Mouse (Mus musculus) cerebellum, adult 2 months (tissue): Measurements from ENCODE around the gene Zkscan14. TPM values are rescaled to one million over a fixed set of nuclear protein-coding genes. Genes with fewer than 3 reads are reported as not detected.

Source experiments
- DNase-seq, 2 experiments: peaks; one replicate each; pipeline ENCODE4 v3.0.0; 2021
- H3K27ac ChIP-seq: fragments of 200-500 bp; 2 replicates; pipeline ENCODE4 v1.5.1; 2012; ENCODE audit warnings: low read length, control low read depth, inconsistent platforms; ENCODE audit not compliant: insufficient read depth
- H3K27me3 ChIP-seq: fragments of 200-500 bp; 2 replicates; pipeline ENCODE4 v1.6.1; 2012; ENCODE audit warnings: inconsistent platforms, mild to moderate bottlenecking, low read length, moderate library complexity; ENCODE audit not compliant: control insufficient read depth, insufficient read depth
- H3K4me1 ChIP-seq: fragments of 200-500 bp; 2 replicates; pipeline ENCODE4 v1.6.1; 2011; ENCODE audit warnings: low read length; ENCODE audit not compliant: control insufficient read depth, insufficient read depth
- H3K4me3 ChIP-seq: fragments of 200-500 bp; replicated peaks from 2 replicates; pipeline ENCODE3; 2011; ENCODE audit warnings: mild to moderate bottlenecking, low read depth, low read length, control low read depth; ENCODE audit not compliant: insufficient read depth
- CTCF ChIP-seq: fragments of 200-500 bp; IDR thresholded peaks from 2 replicates; pipeline ENCODE4 v1.5.1; 2011; ENCODE audit warnings: low read depth, mild to moderate bottlenecking, control low read depth, low read length, moderate library complexity, borderline replicate concordance; ENCODE audit not compliant: insufficient read depth
- POLR2A ChIP-seq: fragments of 200-500 bp; IDR thresholded peaks from 2 replicates; pipeline ENCODE4 v1.6.1; 2011; ENCODE audit warnings: low read length, control low read depth, borderline replicate concordance; ENCODE audit not compliant: insufficient read depth
- WGBS: fragments of 180-500 bp; shearing (Covaris S2); methylation state at CpG from one replicate; pipeline ENCODE4 v1.1.7; 2018; 5-methylcytosine and 5-hydroxymethylcytosine counted together
- polyA plus RNA-seq: library from polyadenylated mRNA; depleted of rRNA; stranded (reverse); fragments of >200 nt; gene quantifications from 2 replicates; pipeline ENCODE4 v1.2.3, GENCODE M21; 2012

Zkscan14 gene
- polyA plus RNA-seq, 1 experiment, result 10.3 TPM

DNA sequence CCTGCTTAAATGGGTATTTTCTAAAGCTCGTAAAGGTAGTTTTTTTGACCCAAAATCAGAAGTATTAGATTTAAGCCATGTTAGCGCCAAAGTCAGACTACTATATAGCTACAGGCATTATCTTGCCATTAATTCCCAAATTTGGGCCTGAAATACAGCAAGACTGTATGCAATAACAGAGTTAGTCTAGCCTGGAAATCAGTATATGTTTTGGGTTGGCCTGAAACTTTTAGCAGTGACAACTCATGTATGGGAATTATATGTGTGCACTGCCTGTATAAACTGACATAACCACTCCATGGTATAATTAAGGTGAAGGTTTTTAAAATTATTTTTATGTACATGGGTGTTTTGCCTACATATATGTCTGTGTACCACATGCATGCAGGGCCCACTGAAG, 9.7 kb downstream of the Zkscan14 start, which contains the start of gene Atp5j2:
Gene Atp5j2, minus strand, starts transcription at position 101 of the 400 bp plus-strand sequence.
- H3K27ac ChIP-seq, result peak within 1 kb of the TSS; percentile 78
- DNase-seq, result no peak
- WGBS, result 89% methylated on average over 2 of the region's 2 CpGs
- TF ChIP-seq CTCF (no peak), POLR2A (no peak)
- H3K4me1 ChIP-seq, result peaks cover 5% of the 10 kb centered on the region; the same call in 1 of the 2 replicates
- peak within 1 kb of the TSS; percentile 88 for H3K4me3 ChIP-seq
- no peaks in the 10 kb centered on the region for H3K27me3 ChIP-seq

DNA sequence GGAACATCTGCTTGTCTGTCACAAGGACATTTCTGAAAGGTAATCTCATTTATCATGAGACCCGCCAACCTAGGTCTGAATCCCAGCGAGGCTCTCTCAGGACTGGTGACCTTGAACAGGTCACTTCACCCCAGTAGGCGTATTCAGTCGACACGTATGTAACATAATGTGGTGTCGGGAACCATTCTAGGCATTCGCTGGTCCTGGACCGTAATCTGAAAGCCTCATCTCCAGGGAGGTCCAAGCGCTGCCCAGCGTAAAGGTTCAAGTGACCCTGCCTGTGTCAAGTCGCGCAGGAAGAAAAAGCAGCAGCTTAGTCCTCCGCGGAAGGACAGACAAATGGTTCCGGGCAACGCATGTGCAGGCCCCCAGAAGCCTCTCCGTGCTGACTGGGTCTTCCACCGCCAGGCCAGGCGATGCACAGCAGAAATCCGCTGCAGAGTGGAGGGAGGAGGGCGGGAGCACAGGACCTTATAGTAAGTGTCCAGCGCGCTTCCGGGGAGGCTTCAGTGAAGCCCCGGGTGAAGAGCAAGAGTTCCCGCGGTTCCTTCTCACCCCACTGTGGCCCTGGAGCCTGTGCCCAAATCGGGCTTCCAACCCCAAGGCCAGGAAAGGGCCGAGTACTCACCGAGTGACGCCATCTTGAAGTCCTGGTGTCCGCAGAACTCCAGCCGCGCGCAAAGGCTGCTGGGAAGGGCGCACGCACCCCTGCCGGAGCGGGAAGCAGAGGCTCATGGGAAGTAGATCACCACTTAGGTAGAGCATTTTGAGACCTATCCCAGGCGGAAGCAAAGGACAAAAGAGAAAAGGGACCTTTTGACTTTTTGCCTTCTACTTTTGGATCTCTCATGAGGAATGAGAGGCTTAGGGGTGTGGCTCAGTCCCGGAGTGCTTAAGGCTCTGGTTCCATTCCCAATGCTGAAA, 10.5 kb downstream of the Zkscan14 start:
- under 1% methylated on average over 41 of the region's 41 CpGs for WGBS
- Histone ChIP-seq H3K4me1 (peaks cover 5% of the 10 kb centered on the region; the same call in 1 of the 2 replicates), H3K27ac (peak overlapping the region; percentile 78), H3K4me3 (peak overlapping the region; percentile 88), H3K27me3 (no peaks in the 10 kb centered on the region)
- peak; percentile 93 for DNase-seq
- TF ChIP-seq CTCF (no peak), POLR2A (peak; percentile 63; the same call in 1 of the 2 replicates)

DNA sequence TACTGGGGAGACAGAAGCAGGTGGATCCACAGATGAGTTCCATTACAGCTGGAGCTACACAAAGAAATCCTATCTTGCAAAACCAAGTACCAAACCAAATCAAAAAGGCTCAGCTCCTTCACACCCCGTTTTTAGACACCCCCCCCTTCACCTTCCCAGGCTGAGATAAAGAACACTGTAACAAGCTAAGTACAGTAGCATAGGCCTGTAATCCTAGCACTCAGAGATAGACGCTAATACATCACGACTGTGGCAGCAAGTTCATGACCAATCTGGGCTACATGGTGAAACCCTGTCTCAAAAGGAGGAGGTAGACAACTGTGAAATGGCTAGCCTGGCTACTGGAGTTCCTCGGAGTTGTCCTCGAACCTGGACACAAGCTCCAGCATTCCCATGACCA, 11.3 kb downstream of the Zkscan14 start:
- peaks cover 5% of the 10 kb centered on the region; the same call in 1 of the 2 replicates for H3K4me1 ChIP-seq
- WGBS, result 30% methylated on average over 5 of the region's 5 CpGs
- H3K4me3 ChIP-seq, result peak overlapping the region; percentile 88
- TF ChIP-seq CTCF (no peak), POLR2A (no peak)
- H3K27ac ChIP-seq, result no peak overlapping the region
- no peaks in the 10 kb centered on the region for H3K27me3 ChIP-seq
- no peak for DNase-seq

DNA sequence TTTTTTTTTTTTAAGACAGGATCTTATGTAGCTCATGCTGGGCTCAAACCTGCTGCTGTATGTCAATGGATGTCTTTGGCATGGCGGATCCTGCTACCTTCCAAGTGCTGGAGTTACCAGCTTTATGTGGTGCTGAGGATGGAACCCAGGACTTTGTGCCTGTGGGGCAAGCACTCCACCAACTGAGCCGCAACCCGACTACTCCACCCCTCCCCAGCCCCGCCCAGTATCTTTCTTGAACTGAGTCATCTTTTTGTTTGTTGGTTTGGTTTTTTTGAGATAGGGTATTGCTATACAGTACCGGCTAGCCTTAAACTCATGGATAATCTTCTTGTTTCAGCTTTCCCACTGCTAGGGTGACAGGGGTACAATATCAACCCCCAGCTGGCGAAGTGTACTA, 12.3 kb downstream of the Zkscan14 start:
- Histone ChIP-seq H3K4me3 (no peak overlapping the region), H3K27ac (no peak overlapping the region), H3K4me1 (peaks cover 5% of the 10 kb centered on the region; the same call in 1 of the 2 replicates), H3K27me3 (no peaks in the 10 kb centered on the region)
- 94% methylated on average over 6 of the region's 6 CpGs for WGBS
- TF ChIP-seq CTCF, result no peak
- TF ChIP-seq POLR2A, result no peak
- no peak for DNase-seq

DNA sequence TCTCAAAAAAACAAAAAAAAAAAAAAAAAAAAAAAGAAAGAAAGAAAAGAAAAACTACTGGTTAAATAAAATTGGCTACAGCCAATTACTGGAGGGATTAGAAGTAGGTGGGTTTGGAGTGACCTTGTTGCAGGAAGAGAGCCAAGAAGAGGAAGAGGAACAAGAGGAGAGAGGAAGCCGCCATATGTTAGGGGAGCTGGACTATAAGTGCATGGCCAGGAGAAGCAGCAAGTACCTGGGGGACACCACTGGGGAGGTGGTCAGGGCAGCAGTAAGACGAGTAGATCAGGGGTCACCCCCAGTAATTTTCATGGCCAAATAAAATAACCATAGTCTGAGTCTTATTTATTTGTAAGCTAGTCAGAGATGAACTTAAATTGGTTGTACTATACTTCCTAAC, 16.4 kb downstream of the Zkscan14 start:
- Histone ChIP-seq H3K4me3 (no peak overlapping the region), H3K27ac (no peak overlapping the region), H3K27me3 (no peaks in the 10 kb centered on the region), H3K4me1 (peaks cover 5% of the 10 kb centered on the region; the same call in 1 of the 2 replicates)
- no peak for DNase-seq
- TF ChIP-seq CTCF, result no peak
- no peak for TF ChIP-seq POLR2A
- 74% methylated on average over 2 of the region's 2 CpGs for WGBS

DNA sequence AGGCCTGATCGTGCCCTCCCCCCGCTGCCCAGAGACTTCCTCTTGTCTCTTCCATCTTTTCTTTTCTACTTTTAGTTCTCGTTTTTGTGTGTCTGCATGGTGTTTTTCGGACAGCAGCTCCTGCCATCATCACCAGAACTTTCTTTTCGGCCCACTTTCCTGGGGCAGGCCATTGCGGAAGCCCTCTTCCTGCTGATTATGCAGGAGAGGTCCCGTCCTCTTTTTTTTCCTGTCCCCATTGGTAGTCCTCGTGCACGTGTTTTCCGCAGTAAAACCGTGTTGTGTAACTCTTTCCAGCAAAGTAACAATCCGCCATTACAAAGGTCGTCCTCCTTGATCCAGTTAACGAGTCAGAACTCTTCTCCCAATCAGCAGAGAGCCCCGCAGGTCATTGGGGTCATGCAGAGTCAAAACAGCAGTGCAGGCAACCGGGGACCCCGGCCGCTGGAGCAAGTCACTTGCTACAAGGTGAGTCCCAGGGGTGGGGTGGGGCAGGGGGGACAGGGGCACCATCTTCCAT, 23.1 kb downstream of the Zkscan14 start:
- no peaks in the 10 kb centered on the region for H3K27me3 ChIP-seq
- no peaks in the 10 kb centered on the region for H3K4me1 ChIP-seq
- WGBS, result 84% methylated on average over 18 of the region's 18 CpGs
- H3K27ac ChIP-seq, result no peak overlapping the region
- no peak for DNase-seq
- no peak for TF ChIP-seq POLR2A
- TF ChIP-seq CTCF, result no peak
- no peak overlapping the region for H3K4me3 ChIP-seq

DNA sequence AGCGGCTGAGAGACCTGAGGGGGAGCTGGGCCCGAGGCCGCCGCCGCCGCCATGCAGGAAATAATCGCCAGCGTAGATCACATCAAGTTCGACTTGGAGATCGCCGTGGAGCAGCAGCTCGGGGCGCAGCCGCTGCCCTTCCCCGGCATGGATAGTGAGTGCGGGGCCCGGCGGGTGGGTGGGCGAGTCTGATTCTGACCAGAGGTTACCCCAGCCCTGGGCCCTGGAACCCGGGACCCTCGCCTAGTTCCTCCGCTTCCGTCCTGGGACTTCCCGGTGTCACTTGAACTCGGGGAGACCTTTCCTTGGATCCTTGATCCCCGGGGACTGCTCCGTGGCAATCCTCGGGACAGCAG, 34.4 kb downstream of the Zkscan14 start:
- DNase-seq, result no peak
- no peak for TF ChIP-seq CTCF
- no peak for TF ChIP-seq POLR2A
- 1% methylated on average over 28 of the region's 28 CpGs for WGBS
- no peaks in the 10 kb centered on the region for H3K27me3 ChIP-seq
- H3K4me1 ChIP-seq, result peaks cover 9% of the 10 kb centered on the region
- H3K27ac ChIP-seq, result 0 out of 2 replicates have a peak overlapping the region, but pooled peaks have one; percentile 59
- H3K4me3 ChIP-seq, result peak overlapping the region; percentile 91

DNA sequence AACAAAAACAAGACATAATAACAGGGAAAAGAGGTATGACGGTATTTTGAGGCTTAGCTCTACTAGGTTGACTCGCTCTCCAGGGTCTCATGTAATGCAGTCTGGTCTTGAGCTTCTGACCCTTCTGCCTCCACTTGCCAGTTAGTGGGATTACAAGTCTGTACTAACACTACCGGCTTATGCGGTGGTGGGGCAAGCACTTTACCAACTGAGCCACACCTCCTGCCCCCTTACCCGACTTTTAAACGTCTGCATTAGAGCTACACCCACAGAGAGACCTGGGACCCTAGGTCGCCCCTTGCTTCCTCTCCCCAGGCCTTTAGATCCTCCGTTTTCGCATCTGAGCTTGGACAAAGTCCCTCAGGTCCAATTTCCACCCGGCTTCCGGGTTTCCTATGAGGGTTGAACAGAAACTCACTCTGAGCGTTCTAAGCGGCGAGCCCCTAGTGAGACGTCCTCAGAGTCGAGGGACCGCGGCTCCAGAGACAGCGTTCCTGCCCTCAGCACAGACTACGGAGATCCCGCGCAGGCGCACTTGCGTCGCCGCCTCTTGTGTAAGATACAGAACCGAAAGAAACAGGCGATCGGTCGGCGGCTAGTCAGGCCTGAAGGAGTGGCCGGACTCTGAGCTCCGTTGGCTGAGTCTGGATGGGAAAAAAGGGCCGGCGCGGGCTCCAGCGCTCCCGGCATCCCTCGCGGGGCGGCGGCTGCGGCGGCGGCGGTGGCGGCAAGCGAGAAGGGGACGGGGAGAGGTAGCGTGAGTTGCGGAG, 34.9 kb downstream of the Zkscan14 start, which contains the start of the genes Ptcd1 and Cpsf4:
Gene Ptcd1, minus strand, starts transcription at position 573 of the 770 bp plus-strand sequence.
Gene Cpsf4, plus strand, starts transcription at position 678 of the 770 bp plus-strand sequence.
- Histone ChIP-seq H3K4me3 (peak within 1 kb of the TSS; percentile 91), H3K4me1 (peaks cover 9% of the 10 kb centered on the region), H3K27me3 (no peaks in the 10 kb centered on the region), H3K27ac (peak within 1 kb of the TSS; percentile 83)
- DNase-seq, result peak; percentile 99
- WGBS, result under 1% methylated on average over 51 of the region's 51 CpGs
- peak; percentile 92 for TF ChIP-seq POLR2A
- TF ChIP-seq CTCF, result no peak
